Mouse (Mus musculus) c-Kit-negative CD71-positive TER-119-positive erythroid progenitor cells, embryonic 14.5 days (primary cell): ENCODE results near the gene Zfhx3.

ENCODE experiments used
- DNase-seq: peaks from one replicate; pipeline ENCODE4 v3.0.0-alpha.2; 2013; ENCODE audit warnings: low read depth, low spot score

Gene Zfhx3

DNA sequence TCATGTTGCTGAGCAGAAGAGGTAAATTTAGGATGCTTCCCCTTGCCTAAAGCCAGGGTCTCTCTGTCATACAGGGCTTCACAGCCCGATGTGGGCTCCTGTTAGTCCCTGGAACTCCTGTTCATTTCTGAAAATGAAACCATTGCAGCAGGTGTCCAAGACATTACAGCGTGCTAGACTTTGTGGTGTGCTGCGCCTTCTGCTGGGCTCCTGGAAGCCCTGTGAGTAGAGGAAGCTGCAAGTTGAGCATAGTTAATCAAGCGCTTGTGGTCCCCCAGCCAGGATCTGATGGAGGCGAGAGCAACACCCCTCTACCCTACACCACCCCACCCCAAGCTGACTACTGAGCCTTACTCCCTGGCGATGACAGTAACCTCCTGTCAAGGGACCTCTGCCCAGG, 980.7 kb downstream of the Zfhx3 start:
- no peak for DNase-seq

DNA sequence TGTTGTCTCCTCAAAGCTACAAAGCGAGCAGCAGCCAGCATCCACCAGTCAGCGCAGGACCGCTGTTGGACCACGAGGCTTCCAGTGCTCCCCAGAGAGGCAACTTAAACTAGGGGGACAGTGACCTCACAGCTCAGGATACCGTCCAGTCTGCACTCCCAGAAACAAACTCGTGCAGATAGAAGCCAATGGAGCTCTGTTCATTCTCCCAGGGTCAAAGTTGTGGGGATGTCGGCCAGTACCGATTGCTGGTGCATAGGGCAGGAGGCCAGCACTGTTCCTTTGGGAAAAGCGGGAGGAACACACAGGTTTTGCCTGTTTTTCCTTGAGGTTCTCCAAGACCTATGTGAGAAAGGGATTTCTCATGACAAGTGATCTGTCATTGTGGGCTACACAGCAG, 982.1 kb downstream of the Zfhx3 start:
- DNase-seq = no peak

DNA sequence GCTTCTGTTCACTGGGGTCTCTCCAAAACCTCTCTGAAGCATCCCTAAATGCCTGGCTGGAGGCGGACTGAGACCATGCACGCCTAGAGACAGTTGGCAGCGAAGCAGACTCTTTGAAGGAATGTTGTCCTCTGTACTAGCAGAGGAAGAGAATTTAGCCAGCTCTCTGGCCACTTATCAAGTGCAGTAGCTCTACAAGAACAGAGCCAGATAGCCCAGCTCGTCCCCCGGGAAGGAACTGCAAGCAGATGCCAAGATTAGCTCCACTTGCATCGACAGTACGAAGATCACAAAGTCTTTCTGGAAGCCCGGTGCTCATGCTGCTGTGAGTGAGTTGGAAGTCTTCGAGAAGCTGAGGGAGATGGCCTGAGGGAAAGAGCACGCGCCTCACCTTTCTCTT, 983.7 kb downstream of the Zfhx3 start:
- no peak for DNase-seq

DNA sequence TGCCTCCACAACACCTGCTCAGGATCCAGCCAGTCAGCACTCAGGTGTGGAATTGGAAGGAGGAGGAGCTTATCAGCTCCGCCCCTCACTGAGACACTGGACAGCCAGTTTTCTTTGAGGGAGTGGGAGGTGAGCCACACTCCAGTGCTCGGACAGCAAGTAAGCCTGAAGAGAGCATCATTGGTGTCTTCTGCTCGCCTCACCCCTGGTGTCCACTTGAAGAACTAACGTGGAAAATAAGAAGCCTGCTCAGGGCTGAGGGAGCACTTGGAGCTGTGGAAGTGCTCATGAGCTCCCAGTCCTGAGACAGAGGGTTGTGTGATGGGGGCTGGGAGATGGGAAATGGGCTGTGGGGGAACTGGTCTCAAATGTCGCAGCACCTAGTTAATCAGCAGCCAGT, 988.2 kb downstream of the Zfhx3 start:
- no peak for DNase-seq

DNA sequence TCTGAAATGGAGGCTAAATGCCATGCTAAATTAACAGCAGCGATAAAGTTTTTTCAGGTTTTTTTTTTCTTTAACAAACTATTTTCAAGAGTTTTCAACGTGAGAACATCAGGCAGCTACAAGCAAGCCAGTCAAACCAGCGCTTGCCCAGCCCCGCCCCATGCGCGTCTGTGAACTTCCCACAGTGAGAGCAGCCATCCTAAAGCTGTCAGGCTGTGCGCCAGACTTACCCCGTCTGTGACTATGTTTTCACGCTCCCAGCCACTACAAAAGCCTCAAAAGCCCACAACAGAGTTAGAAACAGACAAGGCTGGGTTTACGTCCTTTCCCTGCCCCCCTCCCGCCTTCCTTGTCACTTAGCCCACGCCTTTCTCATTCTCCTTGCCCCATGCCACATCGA, 989.4 kb downstream of the Zfhx3 start:
- DNase-seq = no peak

DNA sequence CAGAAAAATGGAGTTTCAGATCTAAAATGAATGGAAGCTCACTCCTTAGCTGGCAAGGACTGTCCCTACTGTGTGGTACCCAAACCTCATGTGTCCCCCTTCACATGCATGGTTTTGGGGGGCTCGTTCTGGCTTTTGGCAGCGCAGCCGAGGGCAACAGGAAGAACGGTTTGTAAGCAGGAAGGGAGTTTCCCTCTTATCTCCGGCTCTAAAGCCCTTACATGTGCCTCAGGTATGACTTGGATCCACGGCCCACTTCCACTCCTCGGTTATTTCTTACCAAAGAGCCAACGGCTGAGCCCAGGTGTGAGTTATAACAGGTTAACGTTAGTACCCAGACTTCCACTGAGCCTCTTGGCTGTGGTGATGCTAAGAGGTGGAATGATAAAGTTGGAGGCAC, 990.3 kb downstream of the Zfhx3 start:
- DNase-seq = no peak

DNA sequence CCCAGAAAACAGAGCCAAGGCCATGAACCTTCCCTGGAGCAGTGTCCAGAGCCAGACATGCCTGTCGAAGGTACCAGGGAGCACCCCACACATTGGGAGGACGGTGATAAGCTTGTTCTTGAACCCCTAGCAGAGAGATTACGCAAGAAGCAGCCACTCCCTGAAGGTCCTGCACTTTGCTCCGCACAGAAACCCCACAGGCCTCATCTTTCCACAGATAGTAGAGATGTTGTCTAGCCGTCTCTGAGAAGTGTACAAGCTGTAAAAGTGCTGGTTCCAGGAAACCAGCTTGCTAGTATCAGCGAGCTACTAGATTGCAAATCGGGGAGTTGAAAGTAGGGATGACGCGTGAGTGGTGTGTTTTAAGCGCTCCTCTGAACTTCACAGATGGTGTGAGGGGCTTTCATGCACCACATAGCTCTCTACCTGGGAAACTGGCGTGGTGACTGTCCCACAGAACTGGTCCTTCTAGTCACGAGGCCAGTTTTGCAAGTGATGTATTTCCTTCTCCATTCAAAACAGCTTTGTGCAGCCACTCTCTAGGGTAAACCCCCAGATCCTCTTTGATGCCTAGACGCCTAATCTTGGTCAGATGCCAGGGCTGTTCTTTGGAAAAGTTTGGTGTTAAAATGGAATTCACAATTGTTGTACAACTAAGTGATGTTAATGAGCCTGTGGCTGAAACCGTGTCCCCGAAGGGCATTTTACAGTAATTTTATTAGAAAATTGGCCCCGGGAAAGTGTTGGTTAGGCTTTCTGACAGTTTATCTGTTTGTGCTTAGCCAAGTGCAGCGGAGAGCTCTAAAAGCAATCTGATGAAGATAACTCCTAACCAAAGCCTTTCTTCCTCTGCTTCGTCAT, 993.6 kb downstream of the Zfhx3 start:
- no peak for DNase-seq

DNA sequence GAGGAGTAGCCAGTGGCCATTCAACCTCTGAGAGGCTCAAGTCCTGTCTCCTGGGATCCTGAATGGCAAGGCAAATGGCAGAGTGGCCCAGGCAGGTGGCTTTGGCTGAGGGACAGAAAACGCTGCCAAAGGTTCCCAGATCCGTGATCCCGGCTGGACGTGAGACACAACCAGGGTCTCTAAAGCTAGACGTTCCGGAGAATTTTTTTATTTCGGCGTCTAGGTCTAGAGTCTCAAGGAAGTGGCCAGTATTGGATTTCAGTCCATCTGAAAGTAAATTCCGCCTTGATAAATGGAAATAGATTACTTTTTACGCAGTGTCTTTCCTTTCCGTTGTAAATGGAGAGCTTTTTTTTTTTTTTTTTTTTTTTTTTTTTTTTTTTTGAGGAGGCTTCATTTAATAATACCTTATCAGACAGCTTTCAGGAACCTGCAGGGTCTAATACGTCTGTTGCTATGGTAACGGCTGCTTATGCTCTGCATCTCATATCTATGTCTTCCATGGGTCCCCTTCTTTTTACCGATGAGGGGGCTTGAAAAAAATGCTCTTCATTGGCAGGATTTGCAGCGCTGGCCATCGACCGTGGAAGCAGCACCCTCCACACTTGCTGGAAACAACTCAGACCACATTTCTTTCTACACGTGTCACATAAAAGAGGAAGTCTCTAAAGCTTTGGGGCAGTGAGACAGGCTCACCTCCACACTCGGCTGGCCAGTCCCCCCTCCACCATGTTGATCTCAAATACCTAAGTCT, 994.4 kb downstream of the Zfhx3 start:
- no peak for DNase-seq

DNA sequence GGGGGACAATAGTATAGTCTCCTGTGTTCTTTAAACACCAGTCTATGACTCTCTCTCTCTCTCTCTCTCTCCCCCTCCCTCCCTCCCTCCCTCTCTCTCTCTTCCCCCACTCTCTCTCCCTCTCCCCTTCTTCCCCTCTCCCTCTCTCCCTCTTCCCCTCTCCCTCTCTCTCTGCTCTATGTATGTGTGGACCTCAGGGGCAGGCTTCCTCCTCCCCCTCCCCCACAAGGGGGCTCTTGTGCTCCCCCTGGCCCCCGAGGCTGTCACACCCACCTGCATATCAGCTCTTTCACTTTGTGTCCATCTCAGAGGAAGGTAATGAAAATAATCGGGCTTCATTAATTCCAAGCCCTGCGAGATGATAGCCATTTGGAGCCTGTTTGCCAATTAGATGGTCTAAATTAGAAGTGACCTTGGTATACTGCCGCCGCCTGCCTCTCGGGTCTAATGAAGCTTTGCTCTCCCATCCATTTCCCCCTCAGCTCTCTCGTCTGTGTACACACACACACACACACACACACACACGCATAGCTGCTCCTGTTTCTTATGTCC, 995.5 kb downstream of the Zfhx3 start:
- no peak for DNase-seq

DNA sequence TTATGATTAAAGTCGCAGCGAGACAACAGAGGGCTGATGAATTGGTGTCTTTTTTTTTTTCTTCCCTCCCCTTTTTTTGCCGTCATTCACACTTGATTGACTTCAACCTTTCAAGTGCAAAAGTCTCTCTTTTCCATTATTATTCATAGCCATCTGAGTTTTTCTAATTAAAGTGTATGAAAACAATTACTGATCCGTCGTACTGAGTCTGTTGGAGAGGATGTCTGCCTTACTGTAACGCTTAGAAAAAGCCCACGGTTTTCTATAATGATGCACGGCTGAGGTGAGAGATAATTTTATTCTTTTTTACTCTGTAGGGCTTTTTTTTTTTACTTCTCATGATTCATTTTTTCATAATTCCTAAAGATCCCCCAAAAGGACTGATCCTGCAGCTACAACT, 1000.2 kb downstream of the Zfhx3 start:
- DNase-seq = no peak

DNA sequence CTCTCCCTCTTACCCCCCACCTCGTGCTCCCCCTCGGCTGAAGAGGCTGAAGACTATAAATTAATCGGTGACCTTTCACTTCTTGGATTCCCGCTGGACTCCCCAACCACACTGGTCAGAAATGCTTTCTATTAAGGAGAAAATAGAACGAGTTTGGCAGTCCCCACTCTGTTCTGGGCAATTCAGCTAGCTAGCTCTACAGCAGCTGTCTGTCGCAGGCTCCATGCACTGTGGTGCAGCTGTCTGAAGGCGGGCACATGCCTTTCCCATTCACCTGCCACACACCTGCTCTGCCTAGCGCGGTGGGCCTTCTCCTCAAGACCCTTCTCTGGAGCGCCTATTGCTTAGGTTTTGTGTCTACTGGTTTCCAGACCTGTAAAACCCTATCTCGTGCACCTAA, 1000.7 kb downstream of the Zfhx3 start:
- no peak for DNase-seq

DNA sequence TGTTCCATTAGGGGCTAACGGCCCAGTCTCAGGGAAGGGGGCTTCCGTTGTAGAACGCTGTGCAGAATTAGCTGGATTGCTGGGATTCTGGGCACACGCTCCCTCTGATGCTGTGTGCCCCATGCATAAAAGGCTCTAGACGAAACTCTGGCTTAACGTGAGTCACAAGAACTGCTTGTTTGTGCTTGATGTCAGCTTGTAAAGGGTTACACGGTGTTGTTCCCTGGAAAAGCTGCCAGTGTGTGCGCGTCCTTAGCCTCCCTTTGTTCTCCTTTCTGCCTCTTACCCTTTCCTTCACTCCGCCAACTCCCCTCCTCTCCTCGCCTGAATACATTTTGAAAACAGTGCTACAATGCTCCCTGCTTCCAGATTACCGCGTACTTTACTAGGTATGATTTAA, 1001.9 kb downstream of the Zfhx3 start:
- DNase-seq = no peak

DNA sequence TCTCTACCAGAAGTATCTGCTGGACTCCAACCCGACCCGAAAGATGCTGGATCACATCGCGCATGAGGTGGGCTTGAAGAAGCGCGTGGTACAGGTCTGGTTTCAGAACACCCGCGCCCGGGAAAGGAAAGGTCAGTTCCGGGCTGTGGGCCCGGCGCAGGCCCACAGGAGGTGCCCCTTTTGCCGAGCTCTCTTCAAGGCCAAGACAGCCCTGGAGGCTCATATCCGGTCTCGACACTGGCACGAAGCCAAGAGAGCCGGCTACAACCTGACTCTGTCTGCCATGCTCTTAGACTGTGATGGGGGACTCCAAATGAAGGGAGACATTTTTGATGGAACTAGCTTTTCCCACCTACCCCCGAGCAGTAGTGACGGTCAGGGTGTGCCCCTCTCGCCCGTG, 1007.9 kb downstream of the Zfhx3 start:
- no peak for DNase-seq

DNA sequence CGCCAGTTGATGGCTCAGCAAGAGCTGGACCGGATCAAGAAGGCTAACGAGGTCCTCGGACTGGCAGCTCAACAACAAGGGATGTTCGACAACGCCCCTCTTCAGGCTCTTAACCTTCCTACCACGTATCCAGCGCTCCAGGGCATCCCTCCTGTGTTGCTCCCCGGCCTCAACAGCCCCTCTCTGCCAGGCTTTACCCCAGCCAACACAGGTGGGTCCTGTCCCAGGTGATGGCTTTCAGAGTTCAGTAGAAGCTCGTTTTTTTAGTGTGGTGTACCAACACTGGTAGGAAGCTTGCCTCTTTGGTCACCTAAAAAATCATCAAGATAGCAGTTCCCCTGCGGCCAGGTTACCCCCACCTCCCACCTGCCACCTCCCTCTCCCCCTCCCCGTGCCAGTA, 1009.1 kb downstream of the Zfhx3 start:
- no peak for DNase-seq

DNA sequence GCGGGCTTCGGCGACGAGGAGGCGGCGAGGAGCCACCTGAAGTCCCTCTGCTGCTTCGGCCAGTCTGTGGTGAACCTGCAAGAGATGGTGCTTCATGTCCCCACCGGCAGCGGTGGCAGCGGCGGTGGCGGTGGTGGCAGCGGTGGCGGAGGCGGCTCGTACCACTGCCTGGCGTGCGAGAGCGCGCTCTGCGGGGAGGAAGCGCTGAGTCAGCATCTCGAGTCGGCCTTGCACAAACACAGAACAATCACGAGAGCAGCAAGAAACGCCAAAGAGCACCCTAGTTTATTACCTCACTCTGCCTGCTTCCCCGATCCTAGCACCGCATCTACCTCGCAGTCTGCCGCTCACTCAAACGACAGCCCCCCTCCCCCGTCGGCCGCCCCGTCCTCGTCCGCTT, 1014.0 kb downstream of the Zfhx3 start:
- DNase-seq = no peak

DNA sequence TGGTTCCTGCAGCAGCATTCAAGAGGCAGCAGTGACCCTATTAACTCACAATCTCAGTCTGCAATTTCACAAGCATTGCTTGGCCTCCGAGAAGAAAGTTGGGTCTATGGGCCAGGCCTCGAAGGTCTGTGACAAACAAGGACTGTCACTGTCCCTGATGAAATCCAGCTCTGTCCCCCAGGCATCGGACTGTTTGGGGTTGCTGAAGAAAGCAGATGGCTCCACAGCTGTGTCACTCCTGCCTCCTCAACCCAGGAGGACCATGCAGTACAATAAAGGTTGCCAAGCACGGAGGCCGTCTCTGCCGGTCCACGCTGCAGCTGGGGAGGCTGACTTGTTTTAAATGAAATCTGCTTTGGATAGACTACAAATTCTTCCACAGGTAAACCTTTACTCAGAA, 1020.1 kb downstream of the Zfhx3 start:
- no peak for DNase-seq

DNA sequence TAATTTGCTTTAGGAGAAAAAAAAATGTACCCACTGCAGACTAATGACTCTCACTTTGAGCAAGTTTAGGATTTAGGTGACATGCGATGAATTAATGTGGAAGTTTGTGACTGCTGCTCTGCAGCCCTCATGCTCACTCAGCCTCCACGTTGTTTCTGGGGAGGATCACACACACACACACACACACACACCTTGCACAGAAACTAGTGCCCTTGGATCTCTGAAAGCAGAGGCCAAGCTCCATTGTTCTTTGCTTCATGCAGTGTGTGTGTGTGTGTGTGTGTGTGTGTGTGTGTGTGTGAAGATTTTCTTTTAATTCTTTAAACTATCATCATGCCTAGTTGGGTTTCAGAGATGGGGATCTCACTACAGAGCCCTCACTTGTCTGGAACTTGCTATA, 1020.7 kb downstream of the Zfhx3 start:
- no peak for DNase-seq

DNA sequence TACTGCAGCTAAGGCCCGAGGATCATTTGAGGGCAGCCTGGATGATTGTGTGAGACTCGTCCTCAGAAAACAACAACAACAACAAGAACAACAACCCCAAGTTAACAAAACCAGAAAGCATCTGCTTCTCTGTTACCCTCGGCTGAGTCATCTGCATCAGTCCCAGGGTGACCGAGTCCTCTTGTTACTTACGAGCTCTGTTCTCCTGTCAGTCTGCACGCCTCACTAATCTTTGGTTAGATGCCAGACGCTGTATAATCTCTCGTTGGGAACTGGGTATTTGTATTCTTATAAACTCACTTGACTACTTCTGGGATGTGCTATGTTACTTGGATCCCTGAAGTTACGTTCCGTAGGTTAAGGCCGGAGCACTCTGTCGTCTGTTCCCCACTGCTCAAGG, 1023.6 kb downstream of the Zfhx3 start:
- no peak for DNase-seq

DNA sequence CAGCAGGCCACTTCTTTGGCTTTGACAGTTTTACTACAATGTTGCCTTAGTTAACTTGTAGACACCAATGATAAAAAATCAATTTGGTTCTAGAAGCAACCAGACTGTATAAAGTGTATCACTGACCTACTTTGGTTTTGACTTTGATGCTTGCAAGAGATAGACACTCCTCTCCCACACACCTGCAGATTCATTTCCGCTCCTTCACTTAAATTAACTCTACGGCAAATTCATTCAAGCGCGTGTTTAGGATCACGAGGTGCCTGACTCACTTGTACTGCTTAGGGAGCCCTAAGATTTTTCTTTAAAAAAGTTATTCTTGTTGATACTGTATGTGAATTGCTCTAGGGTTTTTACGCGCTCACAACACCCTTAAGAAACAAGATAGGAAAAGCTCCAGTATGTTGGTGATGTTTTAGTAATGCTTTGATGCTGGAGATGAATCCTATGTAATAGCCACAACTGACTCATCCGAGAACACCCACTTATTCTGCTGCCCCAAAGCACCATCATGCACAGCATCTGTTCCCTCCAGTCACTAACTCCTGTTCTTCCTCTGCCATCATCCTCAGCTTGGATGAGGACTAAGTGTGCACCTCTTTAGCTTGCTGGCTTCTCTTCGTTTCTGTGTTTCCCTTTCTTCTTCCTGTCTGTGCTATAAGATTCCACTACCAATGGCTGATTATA, 1031.3 kb downstream of the Zfhx3 start:
- no peak for DNase-seq

DNA sequence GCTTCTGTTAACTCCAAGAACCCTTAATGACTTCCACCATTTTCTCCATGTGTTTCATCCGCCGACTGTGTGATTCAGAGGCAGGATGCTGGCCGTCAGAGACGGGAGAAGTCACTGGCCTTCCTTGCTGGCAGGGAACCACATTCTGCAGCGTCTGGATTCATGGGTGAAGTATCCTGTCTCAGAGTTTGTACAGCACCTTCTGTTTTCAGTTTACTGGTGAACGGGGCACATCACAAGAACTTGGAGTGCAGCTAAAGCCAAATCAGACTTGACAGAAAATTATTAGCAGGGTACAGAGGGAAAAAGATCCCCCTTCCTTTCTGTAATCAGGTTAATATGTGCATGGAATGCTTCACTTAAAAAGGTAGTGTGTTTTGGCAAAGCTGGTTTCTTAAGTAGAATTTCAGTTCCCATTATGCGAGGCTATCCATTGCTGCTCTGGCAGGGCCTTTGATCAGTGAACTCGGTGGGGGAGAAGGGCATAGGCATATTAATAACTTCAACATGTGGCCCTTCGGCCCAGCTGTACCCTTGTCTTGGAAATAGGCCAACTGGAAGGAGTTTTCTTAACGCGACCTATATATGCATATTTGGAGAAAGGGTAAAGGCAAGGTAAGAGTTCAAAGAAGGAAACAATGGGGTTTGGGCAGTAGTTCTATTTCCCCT, 1035.4 kb downstream of the Zfhx3 start:
- DNase-seq = no peak

DNA sequence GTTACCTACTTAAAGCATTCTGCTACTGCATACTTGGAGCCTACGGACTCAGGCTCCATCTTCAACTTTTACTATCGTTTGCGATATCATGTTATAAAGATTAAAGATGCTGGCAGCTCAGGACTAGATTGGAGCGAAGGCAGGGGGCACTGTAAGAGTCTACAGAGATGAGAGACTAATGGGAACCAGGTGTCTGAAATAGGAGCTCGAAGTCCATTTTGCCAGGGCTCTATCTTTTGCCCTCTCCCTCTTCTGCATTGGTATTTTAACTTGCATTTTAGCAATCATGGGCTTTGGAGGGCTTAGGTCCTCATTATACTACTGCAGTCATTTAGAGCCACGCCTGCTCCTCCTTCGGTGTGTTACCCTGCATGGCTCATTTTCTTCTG, 1035.9 kb downstream of the Zfhx3 start:
- DNase-seq = no peak

DNA sequence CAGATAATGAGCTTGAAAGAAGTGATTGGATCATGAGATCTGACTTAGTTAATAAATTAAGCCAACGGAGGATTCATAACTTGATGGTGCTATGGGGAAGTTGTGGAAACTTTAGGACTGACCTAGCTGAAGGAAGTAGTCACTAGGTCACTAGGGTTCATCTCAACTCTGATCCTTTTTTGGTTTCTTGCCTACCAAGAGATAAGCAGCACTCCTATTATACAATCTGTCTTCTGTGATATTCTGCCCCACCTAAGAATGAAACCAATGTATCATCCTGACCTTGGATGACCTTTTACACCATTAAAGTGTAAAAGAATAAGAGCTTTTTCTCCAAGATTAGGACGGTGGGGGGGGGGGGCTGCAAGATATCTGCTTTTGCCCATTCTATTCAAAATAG, 1042.5 kb downstream of the Zfhx3 start:
- DNase-seq = no peak
